Mouse (Mus musculus) forebrain, embryonic 12.5 days (tissue): ENCODE data around the gene Fmn2. TPM values are rescaled to one million over a fixed set of nuclear protein-coding genes. Genes with fewer than 3 reads are reported as not detected.

ENCODE experiments used
- ATAC-seq: fragments of 200-750 bp; cut with Nextera tagmentation; 2 replicates; pipeline ENCODE4 v1.8.0; 2017; ENCODE audit warnings: moderate TSS enrichment; ENCODE audit not compliant: low FRiP score
- H3K27ac ChIP-seq: fragments of 300-500 bp; sonication (generic); 2 replicates; pipeline ENCODE4 v1.5.1; 2016; ENCODE audit warnings: mild to moderate bottlenecking
- H3K27me3 ChIP-seq: fragments of 300-500 bp; sonication (generic); 2 replicates; pipeline ENCODE4 v1.6.1; 2016; ENCODE audit warnings: mild to moderate bottlenecking
- H3K36me3 ChIP-seq: fragments of 300-500 bp; sonication (generic); replicated peaks from 2 replicates; pipeline ENCODE4 v1.6.1; 2016; ENCODE audit warnings: mild to moderate bottlenecking
- H3K4me1 ChIP-seq: fragments of 300-500 bp; sonication (generic); 2 replicates; pipeline ENCODE4 v1.6.1; 2016
- H3K4me2 ChIP-seq: fragments of 300-500 bp; sonication (generic); 2 replicates; pipeline ENCODE4 v1.6.1; 2016; ENCODE audit warnings: mild to moderate bottlenecking, moderate library complexity
- H3K4me3 ChIP-seq: fragments of 300-500 bp; sonication (generic); replicated peaks from 2 replicates; pipeline ENCODE4 v1.5.1; 2016; ENCODE audit warnings: mild to moderate bottlenecking
- H3K9ac ChIP-seq: fragments of 300-500 bp; sonication (generic); 2 replicates; pipeline ENCODE4 v1.6.1; 2016; ENCODE audit warnings: mild to moderate bottlenecking
- H3K9me3 ChIP-seq: fragments of 300-500 bp; sonication (generic); 2 replicates; pipeline ENCODE4 v1.6.1; 2016
- WGBS: fragments of 180-500 bp; shearing (Covaris S2); methylation state at CpG from one replicate; pipeline ENCODE4 v1.1.7; 2016; 5-methylcytosine and 5-hydroxymethylcytosine counted together
- polyA plus RNA-seq: library from polyadenylated mRNA; unstranded; fragments of >200 nt; fragmentation: Nextera tagmentation; extraction: Ambion mirVana; gene quantifications from 2 replicates; pipeline ENCODE4 v1.2.1, GENCODE M21; 2016

Gene Fmn2
- polyA plus RNA-seq, 1 experiment from 2014 or later: 8.6 TPM

DNA sequence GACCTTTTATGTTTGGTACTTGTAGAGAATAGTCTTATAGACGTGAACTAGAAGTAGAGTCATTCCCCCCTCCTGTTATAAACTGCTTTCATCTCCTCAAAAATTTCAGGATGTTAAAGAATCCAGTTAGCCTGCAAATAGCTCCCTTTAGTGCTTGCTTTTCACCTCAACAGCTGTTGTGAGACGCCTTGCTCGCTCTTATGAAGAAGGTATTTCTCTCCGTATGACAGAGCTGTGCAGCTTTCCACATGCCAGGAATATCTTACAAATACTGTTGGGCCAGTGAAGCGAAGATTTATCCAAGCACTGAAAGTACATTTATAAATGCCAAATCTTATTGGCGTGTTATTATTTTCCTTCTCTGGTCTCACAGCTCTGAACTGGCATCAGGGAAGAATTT is 257.7 kb downstream of the Fmn2 start:
- H3K9ac ChIP-seq: no peak overlapping the region
- ATAC-seq: no peak
- H3K4me2 ChIP-seq: no peak overlapping the region
- H3K4me1 ChIP-seq: no peaks in the 10 kb centered on the region
- H3K9me3 ChIP-seq: no peaks in the 10 kb centered on the region
- WGBS: 71% methylated on average over 6 of the region's 6 CpGs
- no peak overlapping the region for H3K27ac ChIP-seq
- H3K36me3 ChIP-seq: no peaks in the 10 kb centered on the region
- no peak overlapping the region for H3K4me3 ChIP-seq
- H3K27me3 ChIP-seq: no peaks in the 10 kb centered on the region

DNA sequence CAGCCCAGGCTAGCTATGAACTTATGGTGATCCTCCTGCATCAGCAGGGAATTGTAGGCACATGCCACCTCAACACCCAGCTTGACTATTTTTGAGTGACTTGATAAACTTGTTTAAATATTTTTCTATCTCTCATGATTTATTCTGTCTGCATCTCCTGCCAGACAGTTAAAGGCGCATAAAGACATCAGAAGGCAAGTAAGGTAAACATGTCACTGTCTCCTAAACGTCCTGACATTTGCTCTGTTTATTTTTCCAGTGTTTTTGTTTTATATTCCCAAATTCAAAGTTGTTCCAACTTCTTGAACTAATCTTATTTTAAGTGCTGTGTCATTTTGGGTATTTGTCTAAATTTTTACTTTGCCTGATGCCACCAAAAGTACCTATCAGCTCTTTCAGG is 264.1 kb downstream of the Fmn2 start:
- H3K4me3 ChIP-seq: no peak overlapping the region
- no peak overlapping the region for H3K9ac ChIP-seq
- H3K27ac ChIP-seq: no peak overlapping the region
- H3K4me2 ChIP-seq: no peak overlapping the region
- 86% methylated on average over 2 of the region's 2 CpGs for WGBS
- no peaks in the 10 kb centered on the region for H3K27me3 ChIP-seq
- no peak for ATAC-seq
- no peaks in the 10 kb centered on the region for H3K4me1 ChIP-seq
- H3K9me3 ChIP-seq: no peaks in the 10 kb centered on the region
- H3K36me3 ChIP-seq: no peaks in the 10 kb centered on the region

DNA sequence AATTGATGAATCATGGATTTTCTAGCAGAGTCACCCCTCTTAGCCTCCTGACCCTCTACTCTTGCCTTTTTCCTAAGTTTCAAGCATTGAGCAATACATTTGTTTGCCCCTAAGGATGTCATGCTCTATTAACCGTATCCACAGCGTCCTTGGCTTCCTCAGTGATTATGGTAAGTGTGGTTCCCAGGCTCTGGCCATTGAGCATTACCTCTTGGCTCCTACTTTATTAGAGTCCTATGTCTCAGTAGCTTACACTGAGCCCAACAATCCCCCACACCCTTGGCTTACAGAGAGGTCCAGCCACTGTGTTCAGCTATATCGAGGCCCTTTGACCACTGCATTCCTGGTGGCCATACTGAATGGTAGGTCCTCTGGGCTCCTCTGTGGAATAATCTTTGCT is 265.2 kb downstream of the Fmn2 start:
- Histone ChIP-seq H3K9me3 (no peaks in the 10 kb centered on the region), H3K4me1 (no peaks in the 10 kb centered on the region), H3K4me2 (no peak overlapping the region), H3K9ac (no peak overlapping the region), H3K27me3 (no peaks in the 10 kb centered on the region), H3K27ac (no peak overlapping the region), H3K4me3 (no peak overlapping the region), H3K36me3 (no peaks in the 10 kb centered on the region)
- no peak for ATAC-seq
- WGBS: 88% methylated on average over 3 of the region's 3 CpGs

DNA sequence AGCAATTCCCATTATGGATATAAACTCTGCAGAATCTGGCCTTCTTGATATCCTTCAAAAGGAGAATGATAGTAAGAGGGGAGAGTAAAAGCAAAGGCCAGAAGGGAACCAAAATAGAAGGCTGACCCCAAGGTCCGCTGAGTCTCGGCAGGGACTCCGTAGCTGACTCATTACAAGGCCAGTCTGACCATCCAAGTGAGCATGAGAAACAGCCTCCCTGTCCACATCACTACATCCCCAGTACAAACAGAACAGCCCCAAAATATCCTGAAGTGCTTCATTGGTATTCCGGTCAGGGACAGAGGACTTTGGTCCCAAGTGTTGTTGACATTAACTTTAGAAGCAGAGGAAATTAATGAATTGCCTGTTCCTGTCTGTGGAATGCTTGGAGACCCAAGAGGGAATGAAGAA is 270.3 kb downstream of the Fmn2 start:
- WGBS: 85% methylated on average over 4 of the region's 4 CpGs
- H3K9ac ChIP-seq: no peak overlapping the region
- H3K27ac ChIP-seq: no peak overlapping the region
- no peak for ATAC-seq
- no peak overlapping the region for H3K4me2 ChIP-seq
- no peaks in the 10 kb centered on the region for H3K36me3 ChIP-seq
- no peaks in the 10 kb centered on the region for H3K9me3 ChIP-seq
- no peak overlapping the region for H3K4me3 ChIP-seq
- no peaks in the 10 kb centered on the region for H3K4me1 ChIP-seq
- H3K27me3 ChIP-seq: no peaks in the 10 kb centered on the region

DNA sequence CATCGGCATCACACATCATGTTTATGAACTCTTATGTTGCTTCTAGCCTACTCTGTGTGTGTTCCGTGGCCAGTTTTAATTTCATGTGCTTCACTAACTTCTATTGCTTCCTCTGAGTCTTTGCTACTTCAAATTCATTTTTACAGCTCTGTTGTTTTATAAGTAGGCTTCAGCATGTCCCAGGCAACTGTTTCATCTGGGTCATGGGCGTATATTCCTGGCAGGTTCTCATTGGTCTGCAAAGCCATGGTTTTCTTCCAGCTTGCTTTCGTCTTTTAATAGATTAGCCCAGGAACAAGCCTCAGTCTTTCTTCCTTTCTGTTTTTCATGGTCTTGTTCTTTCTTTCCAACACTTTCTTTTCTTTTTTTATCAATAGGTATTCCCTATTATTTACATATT is 279.4 kb downstream of the Fmn2 start:
- no peak overlapping the region for H3K27ac ChIP-seq
- H3K9me3 ChIP-seq: no peaks in the 10 kb centered on the region
- H3K4me2 ChIP-seq: no peak overlapping the region
- no peaks in the 10 kb centered on the region for H3K4me1 ChIP-seq
- no peak overlapping the region for H3K9ac ChIP-seq
- H3K27me3 ChIP-seq: no peaks in the 10 kb centered on the region
- no peak for ATAC-seq
- WGBS: 94% methylated on average over 4 of the region's 4 CpGs
- no peaks in the 10 kb centered on the region for H3K36me3 ChIP-seq
- no peak overlapping the region for H3K4me3 ChIP-seq

DNA sequence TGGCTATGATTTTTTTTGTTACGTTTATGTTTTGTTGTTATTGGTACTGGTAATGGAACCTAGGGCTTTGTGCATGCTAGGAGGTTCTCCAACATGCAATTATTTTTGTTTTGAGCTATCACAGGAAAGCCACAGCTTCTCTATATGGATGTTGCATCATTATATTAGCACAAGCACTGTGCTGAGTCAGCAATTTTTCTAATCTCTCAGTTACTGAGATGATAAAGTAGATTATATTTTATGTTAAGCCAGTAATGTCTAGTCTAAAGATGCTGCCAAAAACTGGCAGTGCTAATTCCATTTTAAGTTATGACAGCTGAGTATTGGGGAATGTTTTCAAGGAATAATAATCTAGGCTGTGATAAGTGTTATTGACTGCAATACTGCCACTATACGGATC is 287.0 kb downstream of the Fmn2 start:
- H3K4me1 ChIP-seq: no peaks in the 10 kb centered on the region
- no peak overlapping the region for H3K4me2 ChIP-seq
- H3K27me3 ChIP-seq: no peaks in the 10 kb centered on the region
- no peak overlapping the region for H3K27ac ChIP-seq
- H3K9me3 ChIP-seq: no peaks in the 10 kb centered on the region
- no peak for ATAC-seq
- peaks cover 9% of the 10 kb centered on the region; the same call in 1 of the 2 replicates for H3K36me3 ChIP-seq
- no peak overlapping the region for H3K4me3 ChIP-seq
- WGBS: 95% methylated on average over 2 of the region's 2 CpGs
- no peak overlapping the region for H3K9ac ChIP-seq

DNA sequence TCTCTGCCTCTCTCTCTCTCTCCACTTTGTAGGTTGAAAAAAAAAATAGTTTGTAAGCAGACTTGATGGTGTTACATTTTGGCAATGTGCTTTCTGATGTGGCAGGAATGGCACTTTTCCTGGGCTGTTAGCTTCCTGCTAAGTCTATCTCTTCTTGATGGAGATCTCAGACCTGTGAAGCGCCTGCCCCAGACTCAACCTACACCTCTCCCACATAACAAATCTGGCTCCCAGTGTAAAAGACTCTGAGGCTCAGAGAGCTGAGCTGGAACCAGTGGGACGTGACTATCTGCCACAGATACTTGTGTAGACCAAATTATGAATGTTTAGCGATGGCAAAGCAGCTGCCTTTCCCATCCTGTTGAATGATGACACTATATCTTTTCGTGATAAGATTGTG is 310.2 kb downstream of the Fmn2 start:
- 94% methylated on average over 4 of the region's 4 CpGs for WGBS
- ATAC-seq: no peak
- H3K4me1 ChIP-seq: no peaks in the 10 kb centered on the region
- H3K4me3 ChIP-seq: no peak overlapping the region
- no peaks in the 10 kb centered on the region for H3K36me3 ChIP-seq
- no peak overlapping the region for H3K9ac ChIP-seq
- no peak overlapping the region for H3K27ac ChIP-seq
- H3K9me3 ChIP-seq: no peaks in the 10 kb centered on the region
- no peaks in the 10 kb centered on the region for H3K27me3 ChIP-seq
- no peak overlapping the region for H3K4me2 ChIP-seq

DNA sequence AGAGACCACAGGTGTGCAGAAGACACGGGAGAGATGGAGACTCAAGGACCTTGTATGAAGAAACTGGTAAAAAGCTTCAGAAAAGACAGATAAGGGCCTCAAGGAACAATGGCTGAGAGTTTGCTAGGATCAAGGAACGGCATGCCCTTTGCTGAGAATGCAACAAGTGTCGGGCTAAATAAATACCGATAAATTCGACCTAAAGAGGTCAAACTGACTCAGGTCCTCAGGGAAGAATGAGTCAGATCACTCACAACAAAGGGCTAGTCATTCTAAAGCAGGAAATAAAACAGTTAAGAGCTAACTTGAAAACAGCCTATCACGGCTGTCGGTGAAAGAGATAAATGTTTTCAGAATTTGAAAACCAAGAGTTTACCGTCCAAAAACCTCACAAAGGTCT is 324.9 kb downstream of the Fmn2 start:
- Histone ChIP-seq H3K4me3 (no peak overlapping the region), H3K4me1 (no peaks in the 10 kb centered on the region), H3K27ac (no peak overlapping the region), H3K4me2 (no peak overlapping the region), H3K9ac (no peak overlapping the region), H3K36me3 (no peaks in the 10 kb centered on the region), H3K9me3 (no peaks in the 10 kb centered on the region), H3K27me3 (no peaks in the 10 kb centered on the region)
- ATAC-seq: no peak
- WGBS: 66% methylated on average over 8 of the region's 8 CpGs

DNA sequence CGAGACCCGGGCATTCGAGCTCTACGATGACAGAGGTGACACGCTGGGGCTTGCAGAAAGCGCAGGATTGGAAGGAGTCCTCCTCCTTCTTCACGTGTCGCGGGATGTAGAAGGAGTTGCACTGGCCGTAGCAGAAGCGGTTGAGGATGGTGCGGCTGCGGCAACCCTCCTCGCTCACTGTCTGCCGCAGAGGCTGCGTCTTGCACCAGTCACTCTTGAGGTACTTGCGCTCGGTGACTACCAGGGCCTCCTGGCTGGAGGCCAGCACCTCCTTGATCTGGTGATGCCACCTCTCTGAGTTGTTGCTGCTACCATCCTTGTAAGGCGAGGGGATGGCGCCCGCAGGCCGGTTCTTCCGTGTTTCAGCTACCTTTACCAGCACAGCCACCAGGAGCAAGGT is 335.2 kb downstream of the Fmn2 start:
- no peaks in the 10 kb centered on the region for H3K9me3 ChIP-seq
- no peak overlapping the region for H3K4me2 ChIP-seq
- no peak overlapping the region for H3K4me3 ChIP-seq
- H3K4me1 ChIP-seq: no peaks in the 10 kb centered on the region
- no peak overlapping the region for H3K27ac ChIP-seq
- WGBS: 93% methylated on average over 23 of the region's 23 CpGs
- H3K9ac ChIP-seq: no peak overlapping the region
- H3K27me3 ChIP-seq: no peaks in the 10 kb centered on the region
- no peak for ATAC-seq
- no peaks in the 10 kb centered on the region for H3K36me3 ChIP-seq

DNA sequence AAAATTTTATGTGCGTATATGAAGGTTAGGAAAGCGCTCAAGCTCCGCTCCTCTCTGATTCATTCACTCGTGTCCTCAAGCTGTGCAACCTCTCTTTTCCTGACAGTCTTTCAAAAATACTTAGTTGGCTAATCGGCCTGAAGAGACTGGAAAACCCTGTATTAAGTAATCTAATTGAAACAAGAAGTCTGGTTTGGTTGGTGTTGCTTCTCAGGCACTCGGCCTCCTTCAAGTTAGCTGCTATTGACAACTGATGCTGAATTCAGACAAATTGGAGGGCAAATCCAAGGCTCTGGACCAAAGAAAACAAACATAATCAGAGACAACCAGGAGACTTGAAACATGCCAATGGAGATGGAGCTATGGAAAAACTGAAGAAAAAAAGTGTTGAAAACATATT is 343.2 kb downstream of the Fmn2 start:
- Histone ChIP-seq H3K27ac (no peak overlapping the region), H3K4me3 (no peak overlapping the region), H3K9me3 (no peaks in the 10 kb centered on the region), H3K4me1 (no peaks in the 10 kb centered on the region), H3K27me3 (no peaks in the 10 kb centered on the region), H3K9ac (no peak overlapping the region), H3K4me2 (no peak overlapping the region), H3K36me3 (no peaks in the 10 kb centered on the region)
- 89% methylated on average over 6 of the region's 6 CpGs for WGBS
- no peak for ATAC-seq

DNA sequence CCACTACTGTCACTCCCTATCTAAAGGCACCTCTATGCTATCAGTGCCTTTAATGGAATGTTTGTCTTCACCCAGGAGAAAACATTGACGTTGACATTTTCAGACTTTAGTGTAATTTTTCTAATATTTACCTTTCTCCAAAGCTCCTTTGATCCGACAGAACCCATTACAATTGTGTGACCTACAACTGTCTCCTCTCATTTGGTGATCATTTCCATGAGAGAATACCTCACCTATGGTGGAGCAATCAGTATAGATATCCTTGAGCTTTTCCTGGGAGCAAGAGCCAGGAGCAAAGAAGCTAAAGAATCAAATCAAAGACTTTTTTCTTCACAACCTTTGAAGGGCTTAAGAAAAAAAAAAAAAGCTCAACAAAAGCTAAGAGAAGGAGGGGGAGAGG is 354.6 kb downstream of the Fmn2 start:
- no peaks in the 10 kb centered on the region for H3K27me3 ChIP-seq
- H3K4me1 ChIP-seq: no peaks in the 10 kb centered on the region
- no peaks in the 10 kb centered on the region for H3K36me3 ChIP-seq
- no peak overlapping the region for H3K4me2 ChIP-seq
- ATAC-seq: no peak
- H3K9me3 ChIP-seq: no peaks in the 10 kb centered on the region
- H3K27ac ChIP-seq: no peak overlapping the region
- no peak overlapping the region for H3K9ac ChIP-seq
- H3K4me3 ChIP-seq: no peak overlapping the region
- WGBS: 72% methylated on average over 2 of the region's 2 CpGs

DNA sequence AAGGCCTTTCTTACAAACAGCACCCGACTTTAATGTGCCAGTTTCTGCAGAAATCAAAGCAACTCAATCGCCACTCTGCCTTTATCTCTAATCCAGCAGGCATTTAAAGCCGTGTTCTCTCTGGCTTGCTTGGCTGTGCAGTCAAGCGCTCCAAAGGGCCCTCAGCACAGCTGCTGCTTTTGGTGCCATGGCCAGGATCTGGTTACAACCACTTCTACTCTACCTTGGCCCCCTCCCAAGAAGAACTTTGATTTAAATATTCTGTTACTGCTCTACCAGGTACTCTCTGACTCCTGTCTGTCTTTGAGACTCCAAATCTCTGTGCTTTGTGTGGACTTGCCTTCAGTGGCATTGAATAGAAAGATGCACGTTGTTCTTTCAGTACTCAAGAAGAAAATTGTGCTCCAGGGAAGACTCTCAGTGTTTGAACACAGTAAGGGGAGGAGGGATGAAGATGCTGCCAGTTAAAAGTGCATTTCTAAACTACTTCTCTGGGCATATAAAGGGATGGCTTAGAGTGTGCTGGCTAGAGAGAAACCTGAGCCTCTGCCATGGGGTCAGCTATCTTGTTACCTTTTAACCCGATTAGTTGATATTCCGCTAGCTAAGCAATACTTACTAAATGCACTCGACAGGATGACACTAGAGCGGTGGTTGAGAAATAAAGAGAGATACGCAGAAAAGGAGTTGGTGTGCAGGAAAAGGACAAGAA is 358.9 kb downstream of the Fmn2 start:
- H3K36me3 ChIP-seq: no peaks in the 10 kb centered on the region
- 67% methylated on average over 10 of the region's 10 CpGs for WGBS

More for the DNA sequence above, 358.9 kb downstream of the Fmn2 start:
- Histone ChIP-seq H3K4me3 (no peak overlapping the region), H3K27ac (no peak overlapping the region), H3K4me2 (no peak overlapping the region), H3K9me3 (no peaks in the 10 kb centered on the region), H3K4me1 (no peaks in the 10 kb centered on the region), H3K27me3 (no peaks in the 10 kb centered on the region), H3K9ac (no peak overlapping the region)
- no peak for ATAC-seq
